Mouse (Mus musculus) embryonic facial prominence, embryonic 11.5 days (tissue): ENCODE data around the gene Ttc39b. TPM values are rescaled to one million over a fixed set of nuclear protein-coding genes. Genes with fewer than 3 reads are reported as not detected.

ENCODE experiments used
- ATAC-seq: fragments of 200-750 bp; cut with Nextera tagmentation; replicated peaks from 2 replicates; pipeline ENCODE4 v1.8.0; 2017; ENCODE audit warnings: low read depth; ENCODE audit not compliant: insufficient number of reproducible peaks, low FRiP score, low TSS enrichment
- DNase-seq: peaks from one replicate; pipeline ENCODE4 v3.0.0-alpha.2; 2015; ENCODE audit warnings: low spot score
- H3K27ac ChIP-seq: fragments of 300-500 bp; sonication (generic); replicated peaks from 2 replicates; pipeline ENCODE4 v1.5.1; 2014; ENCODE audit warnings: mild to moderate bottlenecking, low read depth, low read length, control low read depth
- H3K27me3 ChIP-seq: fragments of 300-500 bp; sonication (generic); 2 replicates; pipeline ENCODE4 v1.6.1; 2014; ENCODE audit warnings: mild to moderate bottlenecking, low read length, moderate library complexity, mixed read lengths; ENCODE audit not compliant: control insufficient read depth, insufficient read depth
- H3K36me3 ChIP-seq: fragments of 300-500 bp; sonication (generic); replicated peaks from 2 replicates; pipeline ENCODE4 v1.6.1; 2014; ENCODE audit warnings: low read depth, mild to moderate bottlenecking, low read length, moderate library complexity, mixed read lengths; ENCODE audit not compliant: control insufficient read depth, insufficient read depth
- H3K4me1 ChIP-seq: fragments of 300-500 bp; sonication (generic); 2 replicates; pipeline ENCODE4 v1.6.1; 2014; ENCODE audit warnings: low read length, mixed read lengths; ENCODE audit not compliant: control insufficient read depth, insufficient read depth
- H3K4me2 ChIP-seq: fragments of 300-500 bp; sonication (generic); 2 replicates; pipeline ENCODE4 v1.6.1; 2014; ENCODE audit warnings: low read depth, mild to moderate bottlenecking, control low read depth, low read length, moderate library complexity
- H3K4me3 ChIP-seq: fragments of 300-500 bp; sonication (generic); 2 replicates; pipeline ENCODE4 v1.5.1; 2014; ENCODE audit warnings: low read depth, low read length, control low read depth
- H3K9ac ChIP-seq: fragments of 300-500 bp; sonication (generic); replicated peaks from 2 replicates; pipeline ENCODE4 v1.6.1; 2014; ENCODE audit warnings: mild to moderate bottlenecking, control low read depth, low read length
- H3K9me3 ChIP-seq: fragments of 300-500 bp; sonication (generic); replicated peaks from 2 replicates; pipeline ENCODE4 v1.6.1; 2016; ENCODE audit warnings: mild to moderate bottlenecking, low read length, inconsistent platforms, mixed read lengths; ENCODE audit not compliant: control insufficient read depth
- WGBS: fragments of 180-500 bp; shearing (Covaris S2); extraction: QIAGEN DNeasy Blood & Tissue Kit; methylation state at CpG from one replicate; pipeline ENCODE4 v1.1.7; 2014; 5-methylcytosine and 5-hydroxymethylcytosine counted together
- polyA plus RNA-seq: library from polyadenylated mRNA; unstranded; fragments of >200 nt; fragmentation: Nextera tagmentation; extraction: Ambion mirVana; gene quantifications from 2 replicates; pipeline ENCODE4 v1.2.1, GENCODE M21; 2014

Ttc39b gene
- polyA plus RNA-seq, 1 experiment from 2014 or later = 3.1 TPM

DNA sequence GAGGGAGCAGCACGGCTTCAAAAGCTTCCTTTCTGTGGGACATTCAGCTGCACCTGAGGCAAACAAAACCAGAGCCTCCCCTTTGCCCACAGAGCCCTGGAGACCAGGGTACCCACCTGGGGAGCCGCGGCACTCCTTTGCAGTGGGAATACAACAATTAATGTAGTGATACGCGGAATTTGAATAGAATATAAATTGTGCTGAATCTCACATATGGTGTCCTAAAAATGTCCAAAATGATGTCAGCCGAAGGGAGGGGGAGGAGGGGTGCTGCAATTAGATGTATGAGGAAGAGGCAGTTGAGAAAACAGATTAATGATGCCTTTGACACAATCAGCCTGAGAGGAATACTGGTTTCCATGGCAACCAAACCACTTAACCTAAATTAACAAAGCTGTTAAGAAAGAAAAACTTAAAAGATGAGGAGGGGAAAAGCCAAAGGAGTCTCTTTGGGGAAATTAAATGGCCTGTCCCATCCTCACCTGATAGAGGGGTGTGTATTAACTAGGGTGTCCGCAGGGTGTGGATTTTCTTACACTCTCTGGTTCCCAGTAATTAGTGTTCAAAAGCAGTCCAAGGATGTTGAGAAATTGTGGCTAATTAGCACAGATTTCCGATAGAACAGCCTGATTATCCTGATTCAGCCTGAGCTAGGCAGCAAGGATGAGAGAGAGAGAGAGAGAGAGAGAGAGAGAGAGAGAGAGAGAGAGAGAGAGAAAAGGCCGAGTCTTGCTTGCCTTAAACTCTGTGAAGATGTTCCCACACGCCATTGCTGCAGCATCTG lies 117.1 kb downstream of the Ttc39b start:
- ATAC-seq (0 out of 2 replicates have a peak, but pooled peaks have one; percentile 34), DNase-seq (peak; percentile 19)
- Histone ChIP-seq H3K4me3 (no peak overlapping the region), H3K9ac (no peak overlapping the region), H3K27ac (no peak overlapping the region), H3K27me3 (no peaks in the 10 kb centered on the region), H3K36me3 (no peaks in the 10 kb centered on the region), H3K9me3 (no peaks in the 10 kb centered on the region), H3K4me2 (no peak overlapping the region), H3K4me1 (no peaks in the 10 kb centered on the region)
- 55% methylated on average over 10 of the region's 10 CpGs for WGBS

DNA sequence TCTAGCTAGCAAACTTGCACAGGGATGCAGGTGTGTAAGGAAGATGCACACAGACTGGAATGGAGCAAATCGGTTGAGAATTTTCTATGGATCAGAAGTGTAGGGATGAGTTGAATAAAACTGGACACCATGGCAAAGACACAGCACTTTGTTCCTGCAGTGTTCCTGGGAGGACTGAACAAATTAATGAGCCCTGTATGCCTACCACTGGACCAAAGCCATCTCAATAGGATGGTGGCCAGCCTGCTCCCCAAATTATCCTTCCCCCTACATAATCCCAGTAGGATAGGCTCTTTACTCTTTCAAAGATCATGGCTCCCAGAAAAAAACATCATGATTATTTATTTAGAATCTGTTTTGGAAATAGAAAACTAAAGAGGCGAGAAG lies 117.6 kb downstream of the Ttc39b start:
- Histone ChIP-seq H3K36me3 (no peaks in the 10 kb centered on the region), H3K4me3 (no peak overlapping the region), H3K9me3 (no peaks in the 10 kb centered on the region), H3K27me3 (no peaks in the 10 kb centered on the region), H3K4me2 (no peak overlapping the region), H3K9ac (no peak overlapping the region), H3K27ac (no peak overlapping the region), H3K4me1 (no peaks in the 10 kb centered on the region)
- DNase-seq = no peak
- 86% methylated on average over 2 of the region's 2 CpGs for WGBS
- ATAC-seq = no peak

DNA sequence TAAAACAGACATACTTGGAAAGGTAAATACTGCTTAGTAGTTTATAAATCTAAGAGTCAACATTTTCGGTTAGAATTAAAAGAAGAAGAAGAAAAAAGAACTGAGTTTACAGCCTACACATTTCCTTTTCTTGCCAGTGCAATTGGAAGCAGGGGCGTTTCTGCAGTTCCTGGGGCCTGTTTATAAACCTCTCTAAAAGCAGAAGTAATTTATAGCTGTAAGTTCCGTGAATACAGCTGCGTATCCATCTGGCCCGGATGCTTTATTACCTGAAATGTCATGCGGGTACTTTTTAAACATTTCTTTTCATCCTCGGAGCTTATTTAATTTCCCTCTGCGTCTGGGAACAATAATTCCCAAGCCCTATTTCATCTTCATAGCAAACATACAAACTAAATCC lies 124.7 kb downstream of the Ttc39b start:
- no peak overlapping the region for H3K27ac ChIP-seq
- WGBS = 77% methylated on average over 8 of the region's 8 CpGs
- H3K27me3 ChIP-seq = no peaks in the 10 kb centered on the region
- H3K4me2 ChIP-seq = no peak overlapping the region
- DNase-seq (no peak), ATAC-seq (no peak)
- no peak overlapping the region for H3K4me3 ChIP-seq
- no peaks in the 10 kb centered on the region for H3K4me1 ChIP-seq
- no peak overlapping the region for H3K9ac ChIP-seq
- no peaks in the 10 kb centered on the region for H3K9me3 ChIP-seq
- H3K36me3 ChIP-seq = no peaks in the 10 kb centered on the region

DNA sequence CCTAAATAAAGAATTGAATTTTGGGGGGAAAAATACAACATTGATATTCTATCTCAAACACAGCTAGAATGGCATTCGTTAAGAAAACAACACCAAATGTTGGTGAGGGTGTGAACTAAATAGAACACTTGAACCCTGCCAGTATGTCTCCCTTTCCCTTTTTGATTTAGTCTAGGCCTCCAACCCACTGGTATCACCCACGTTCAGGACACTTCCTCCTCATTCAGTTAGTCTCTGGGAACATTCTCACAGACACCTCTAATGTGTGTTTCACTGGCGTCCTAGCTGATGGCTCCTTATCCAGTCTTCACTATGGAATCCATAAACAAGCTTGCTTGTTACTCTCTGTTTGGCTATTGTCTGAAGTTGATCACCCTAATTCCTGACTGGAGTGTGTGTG lies 125.9 kb downstream of the Ttc39b start:
- H3K27ac ChIP-seq = no peak overlapping the region
- 87% methylated on average over 3 of the region's 3 CpGs for WGBS
- no peak overlapping the region for H3K9ac ChIP-seq
- no peak overlapping the region for H3K4me3 ChIP-seq
- H3K36me3 ChIP-seq = no peaks in the 10 kb centered on the region
- ATAC-seq (no peak), DNase-seq (no peak)
- no peaks in the 10 kb centered on the region for H3K9me3 ChIP-seq
- H3K27me3 ChIP-seq = no peaks in the 10 kb centered on the region
- H3K4me2 ChIP-seq = no peak overlapping the region
- H3K4me1 ChIP-seq = no peaks in the 10 kb centered on the region

DNA sequence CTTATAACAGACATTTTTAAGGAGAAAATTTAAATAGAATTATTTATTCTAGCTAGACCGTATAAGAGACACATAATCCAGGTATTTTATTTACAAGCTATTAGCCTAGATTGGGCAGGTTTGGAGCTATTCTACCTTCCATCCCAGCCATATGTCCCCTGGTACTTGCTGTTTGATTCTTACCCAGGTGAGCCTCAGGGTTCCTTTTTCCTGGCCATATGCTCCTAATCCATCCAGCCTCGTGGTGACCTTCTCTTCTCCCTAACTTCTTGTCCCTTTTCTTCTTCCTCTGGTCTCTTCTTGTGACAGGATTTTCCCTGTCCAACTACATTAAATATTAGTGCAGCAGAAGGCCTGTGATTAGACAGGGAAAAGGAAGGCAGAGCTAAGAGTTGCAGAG lies 134.3 kb downstream of the Ttc39b start:
- ATAC-seq (no peak), DNase-seq (no peak)
- no peak overlapping the region for H3K4me2 ChIP-seq
- WGBS = 83% methylated on average over 2 of the region's 2 CpGs
- no peaks in the 10 kb centered on the region for H3K9me3 ChIP-seq
- no peak overlapping the region for H3K27ac ChIP-seq
- no peak overlapping the region for H3K9ac ChIP-seq
- H3K4me1 ChIP-seq = no peaks in the 10 kb centered on the region
- no peaks in the 10 kb centered on the region for H3K36me3 ChIP-seq
- H3K27me3 ChIP-seq = no peaks in the 10 kb centered on the region
- H3K4me3 ChIP-seq = no peak overlapping the region

DNA sequence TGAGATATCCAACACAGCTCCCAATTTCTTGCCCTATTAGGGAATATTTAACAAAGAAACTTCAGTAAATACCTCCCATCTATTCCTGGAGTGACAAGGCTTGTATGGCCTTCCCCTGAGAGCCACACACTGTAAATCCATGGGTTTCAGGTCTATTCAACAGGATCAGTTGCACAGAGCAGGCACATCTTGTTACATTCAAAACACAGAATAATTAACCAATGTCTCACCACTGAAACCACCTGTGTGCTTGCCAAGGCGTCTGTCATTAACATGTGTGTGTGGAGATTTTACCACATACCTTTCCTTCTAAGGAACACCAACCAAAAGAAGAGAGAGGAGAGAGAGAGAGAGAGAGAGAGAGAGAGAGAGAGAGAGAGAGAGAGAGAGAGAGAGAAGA lies 136.7 kb downstream of the Ttc39b start:
- H3K9ac ChIP-seq = no peak overlapping the region
- H3K9me3 ChIP-seq = no peaks in the 10 kb centered on the region
- no peak overlapping the region for H3K4me2 ChIP-seq
- H3K4me3 ChIP-seq = no peak overlapping the region
- ATAC-seq (no peak), DNase-seq (no peak)
- no peak overlapping the region for H3K27ac ChIP-seq
- 85% methylated on average over 1 of the region's 1 CpGs for WGBS
- no peaks in the 10 kb centered on the region for H3K27me3 ChIP-seq
- no peaks in the 10 kb centered on the region for H3K4me1 ChIP-seq
- H3K36me3 ChIP-seq = no peaks in the 10 kb centered on the region

DNA sequence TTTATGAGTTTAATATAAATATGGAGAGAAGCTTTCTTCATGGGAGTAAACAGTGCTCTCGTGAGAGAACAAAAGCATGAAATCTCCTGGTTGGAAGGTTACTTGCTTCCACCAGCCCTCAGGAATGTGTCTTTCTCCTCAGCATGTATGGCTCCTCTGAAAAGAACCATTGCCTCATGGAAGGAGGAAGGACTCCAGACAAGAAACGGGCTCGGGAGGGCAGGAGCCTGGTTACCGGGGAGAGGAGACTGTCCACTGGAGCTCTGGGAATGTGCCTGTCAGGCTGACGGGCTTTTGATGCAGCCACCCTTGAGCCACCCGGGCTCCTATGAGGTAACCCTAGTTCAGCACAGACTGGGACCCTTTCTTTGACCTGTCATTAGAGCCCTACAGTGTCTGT lies 137.6 kb downstream of the Ttc39b start:
- Histone ChIP-seq H3K4me1 (no peaks in the 10 kb centered on the region), H3K4me2 (no peak overlapping the region), H3K36me3 (no peaks in the 10 kb centered on the region), H3K4me3 (no peak overlapping the region), H3K27me3 (no peaks in the 10 kb centered on the region), H3K9me3 (no peaks in the 10 kb centered on the region), H3K27ac (no peak overlapping the region), H3K9ac (no peak overlapping the region)
- 40% methylated on average over 6 of the region's 6 CpGs for WGBS
- ATAC-seq = no peak
- no peak for DNase-seq

DNA sequence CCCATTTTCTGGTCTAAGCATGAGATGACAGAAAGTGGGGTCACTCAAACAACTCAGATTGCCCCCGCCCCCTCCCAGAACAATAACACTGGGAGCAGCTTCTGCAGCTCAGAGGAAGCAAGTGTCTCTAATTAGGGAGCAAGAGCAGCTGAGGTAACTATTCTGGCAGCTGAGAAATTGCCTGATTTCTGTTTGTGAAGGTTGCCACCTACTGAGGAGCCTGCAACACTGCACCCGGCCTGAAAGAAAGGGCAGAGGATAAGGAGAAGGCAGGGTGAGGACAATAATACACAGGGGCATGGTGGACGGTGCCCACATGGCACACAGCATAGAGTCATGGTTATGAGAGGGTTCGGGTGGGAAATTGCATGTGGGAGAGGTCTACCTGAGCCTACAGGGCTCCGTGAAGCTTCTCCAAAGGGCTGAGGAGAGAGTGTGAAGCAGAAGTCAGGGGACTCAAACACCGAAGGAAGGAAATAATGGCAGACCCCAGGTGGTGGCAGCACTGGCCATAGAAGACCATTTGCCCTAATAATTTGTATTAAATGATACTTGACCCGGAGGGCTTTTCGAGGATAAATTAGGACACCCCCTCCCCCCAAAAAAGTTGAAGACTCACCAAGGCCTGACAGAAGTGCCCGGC lies 140.6 kb downstream of the Ttc39b start:
- no peak overlapping the region for H3K9ac ChIP-seq
- H3K27ac ChIP-seq = no peak overlapping the region
- H3K27me3 ChIP-seq = no peaks in the 10 kb centered on the region
- H3K4me3 ChIP-seq = no peak overlapping the region
- DNase-seq (peak; percentile 85), ATAC-seq (peak; percentile 82)
- no peaks in the 10 kb centered on the region for H3K36me3 ChIP-seq
- H3K4me2 ChIP-seq = no peak overlapping the region; the same call in 1 of the 2 replicates
- 31% methylated on average over 9 of the region's 9 CpGs for WGBS
- no peaks in the 10 kb centered on the region for H3K4me1 ChIP-seq
- H3K9me3 ChIP-seq = no peaks in the 10 kb centered on the region
